Mouse (Mus musculus): ENCODE measurements around the gene Litaf.

Litaf gene

GRCm38 (mm10) chr16:10911061-10911460 is 154.9 kb downstream of the Litaf start:
- no peak for DNase-seq (ENCODE audit: low read depth, low spot score)

GRCm38 (mm10) chr16:10910541-10910940 is 155.4 kb downstream of the Litaf start:
- DNase-seq (ENCODE audit: low read depth, low spot score): no peak
